Mouse (Mus musculus): ENCODE results near the gene Krtap19-5. TPM values are rescaled to one million over a fixed set of nuclear protein-coding genes. Genes with fewer than 3 reads are reported as not detected.

Krtap19-5 gene
- total RNA-seq (2022): not detected

DNA sequence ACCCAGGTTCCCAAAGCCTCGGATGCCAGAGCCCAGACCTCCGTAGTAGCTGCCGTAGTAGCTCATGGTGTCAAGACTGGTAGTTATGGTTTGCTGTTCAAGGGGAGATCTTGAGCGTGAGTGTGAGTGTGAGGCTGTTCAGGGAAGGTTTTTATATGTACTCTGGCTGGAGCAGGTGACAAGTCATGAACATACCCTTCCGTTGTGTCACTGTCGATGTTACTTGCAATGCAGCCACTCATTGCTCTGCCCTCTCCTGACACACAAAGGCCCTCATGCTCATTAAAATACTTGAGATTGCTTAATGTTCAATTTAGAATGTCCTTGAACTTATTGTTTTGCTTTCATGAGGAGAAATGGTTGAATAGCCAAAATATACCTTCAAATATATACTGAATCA is at the start of gene Krtap19-5:
Krtap19-5 (minus strand) TSS at position 101 of the 400 bp plus-strand sequence.
- DNase-seq (ENCODE audit: low spot score): no peak

DNA sequence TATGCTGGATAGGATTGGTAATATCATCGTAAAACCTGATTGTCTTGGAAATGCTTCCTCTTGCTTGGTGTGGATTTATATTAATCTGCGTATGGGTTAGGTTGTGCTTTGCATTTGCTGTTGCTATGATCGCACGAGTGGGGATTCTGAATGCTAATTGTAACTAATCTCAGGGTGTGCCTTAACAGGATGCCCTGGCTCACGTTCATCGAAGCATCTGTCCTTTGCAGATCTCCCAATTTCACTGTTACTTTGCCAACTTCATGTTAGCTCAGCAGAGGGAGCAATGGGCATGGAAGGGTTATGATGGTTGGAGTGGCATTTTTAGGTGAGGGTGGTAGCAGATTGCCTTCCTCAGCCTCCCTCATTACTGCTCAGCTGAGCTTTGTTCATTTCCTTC is 44.8 kb upstream of the Krtap19-5 start:
- no peak for DNase-seq (ENCODE audit: low spot score)

DNA sequence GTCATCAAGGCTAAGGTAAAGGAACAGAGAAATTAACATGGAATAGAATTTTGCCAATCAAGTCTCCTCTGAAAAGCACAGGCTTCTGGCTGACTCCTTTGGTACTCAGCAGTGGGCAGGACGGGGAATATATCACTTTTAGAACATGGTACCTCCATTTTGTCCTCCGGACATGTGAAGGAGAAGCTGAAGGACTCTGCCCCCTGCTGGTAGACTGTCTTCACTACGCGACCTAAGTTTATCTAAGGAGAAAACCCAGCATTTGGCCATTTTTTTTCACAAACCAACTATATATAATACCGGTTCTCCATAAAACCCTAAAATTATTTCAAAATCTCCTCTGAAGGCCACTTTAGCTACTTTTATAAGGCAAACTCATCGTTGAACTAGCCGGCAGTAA is 42.0 kb upstream of the Krtap19-5 start:
- DNase-seq (ENCODE audit: low spot score): no peak

- no peak for DNase-seq (ENCODE audit: low spot score)
Measured at GRCm38 (mm10) chr16:88932165-88932564, 35.9 kb upstream of the Krtap19-5 start, which contains the start of gene Krtap19-9b. Gene Krtap19-9b, minus strand, starts transcription at chr16:88932265.

DNA sequence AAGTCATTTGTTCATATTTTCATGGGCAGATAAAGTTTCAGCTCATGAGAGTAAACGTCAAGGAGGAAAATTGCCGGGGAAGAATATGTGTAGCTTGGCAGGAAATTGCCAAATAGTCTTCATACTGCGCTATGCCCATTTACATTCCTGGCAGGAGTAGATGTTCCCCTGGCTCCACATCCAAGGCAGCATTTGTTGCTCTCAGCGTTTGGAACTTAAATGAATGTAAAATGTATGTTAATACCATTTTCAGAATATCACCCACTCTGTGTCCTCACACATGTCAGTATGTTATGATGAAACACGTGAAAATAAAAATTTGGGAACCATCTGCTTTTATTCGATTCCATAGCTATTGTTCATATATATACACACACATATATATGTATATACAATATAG is 9.4 kb downstream of the Krtap19-5 start:
- DNase-seq (ENCODE audit: low spot score): no peak

GRCm38 (mm10) chr16:88884989-88885388 is 11.3 kb downstream of the Krtap19-5 start, which contains the start of gene Krtap19-4:
Gene Krtap19-4, minus strand, starts transcription at chr16:88885089.
- DNase-seq (ENCODE audit: low spot score): no peak

- no peak for DNase-seq (ENCODE audit: low spot score)
Measured at GRCm38 (mm10) chr16:88877938-88878337, 18.3 kb downstream of the Krtap19-5 start, which contains the start of gene Krtap19-3. Gene Krtap19-3, minus strand, starts transcription at chr16:88878038.

GRCm38 (mm10) chr16:88874169-88874568 is 22.1 kb downstream of the Krtap19-5 start, which contains the start of gene Krtap19-2:
Gene Krtap19-2, minus strand, starts transcription at chr16:88874269.
- no peak for DNase-seq (ENCODE audit: low spot score)

GRCm38 (mm10) chr16:88869311-88869710 is 26.9 kb downstream of the Krtap19-5 start, which contains the start of gene Krtap19-1:
Gene Krtap19-1, minus strand, starts transcription at chr16:88869411.
- no peak for DNase-seq (ENCODE audit: low spot score)

GRCm38 (mm10) chr16:88864887-88865407 is 31.3 kb downstream of the Krtap19-5 start:
- no peak for DNase-seq (ENCODE audit: low spot score)

DNA sequence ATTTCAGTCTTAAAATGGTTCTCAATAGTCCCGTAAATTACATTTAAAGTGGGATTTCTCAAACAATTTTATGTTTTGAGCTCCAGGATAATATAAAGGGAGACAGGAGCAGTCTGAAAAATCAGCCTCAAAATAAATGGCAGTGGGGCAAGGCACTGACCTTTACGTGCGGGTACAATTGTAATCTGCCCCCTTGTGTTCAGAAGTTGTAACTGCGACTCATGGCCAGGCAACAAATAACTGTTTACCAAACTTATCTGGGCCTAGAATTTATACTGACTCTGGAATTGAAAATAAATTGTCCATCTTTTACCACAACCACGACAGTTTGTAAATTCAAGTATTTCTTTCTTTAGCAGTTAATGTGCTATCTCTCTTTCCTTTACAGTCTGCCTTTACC is 44.8 kb downstream of the Krtap19-5 start:
- no peak for DNase-seq (ENCODE audit: low spot score)

DNA sequence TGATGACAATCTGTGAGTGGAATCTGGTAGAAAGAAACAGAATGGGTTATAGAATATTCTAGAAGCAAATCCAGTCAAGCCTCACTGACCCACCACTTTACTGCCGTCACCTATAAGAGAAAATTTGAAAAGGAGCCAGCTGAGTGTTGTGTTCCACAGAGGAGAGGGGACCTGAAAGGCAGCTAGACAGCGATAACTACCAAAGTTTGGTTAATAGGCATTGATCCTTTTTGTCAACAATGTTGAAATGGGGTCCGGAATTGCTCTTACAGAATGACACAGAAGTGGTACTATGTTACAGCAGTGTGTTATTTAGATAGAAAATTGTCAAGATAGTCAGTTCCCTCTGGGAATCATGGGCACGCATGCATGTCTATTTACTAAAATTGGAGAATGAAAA is 47.7 kb downstream of the Krtap19-5 start:
- DNase-seq (ENCODE audit: low spot score): no peak

DNA sequence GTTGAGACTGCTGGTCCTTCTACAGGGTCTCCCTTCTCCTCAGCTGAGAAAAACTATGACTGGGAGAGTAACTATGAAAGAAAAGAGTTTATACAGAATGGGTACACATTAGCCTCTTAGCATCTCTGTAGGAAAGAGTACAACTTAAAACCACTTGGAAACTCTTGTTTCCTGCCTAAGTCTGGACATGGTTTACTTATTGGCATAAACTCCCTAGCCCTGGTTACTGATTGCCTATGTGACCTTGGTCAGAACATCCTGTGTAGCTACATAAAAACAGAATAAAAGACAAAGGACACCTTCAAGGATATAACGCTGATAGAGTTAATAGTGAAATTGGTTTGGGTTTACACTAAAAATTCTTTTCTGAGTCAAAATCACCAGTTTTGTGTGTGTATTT is 48.9 kb downstream of the Krtap19-5 start:
- DNase-seq (ENCODE audit: low spot score): no peak

Other genes starting within 250 kb of the Krtap19-5 start
- gene Krtap26-1, start 248.7 kb downstream of the Krtap19-5 start, total RNA-seq (2022): not detected
- gene Krtap27-1, start 224.8 kb downstream of the Krtap19-5 start, total RNA-seq (2022): not detected
- not detected for gene 2310061N02Rik, start 188.5 kb downstream of the Krtap19-5 start, total RNA-seq (2022)
- gene Krtap13-1, start 167.6 kb downstream of the Krtap19-5 start, total RNA-seq (2022): not detected
- gene Krtap13, start 144.8 kb downstream of the Krtap19-5 start, total RNA-seq (2022): not detected
- not detected for gene 2310034C09Rik, start 137.6 kb downstream of the Krtap19-5 start, total RNA-seq (2022)
- not detected for gene 2310057N15Rik, start 122.3 kb downstream of the Krtap19-5 start, total RNA-seq (2022)
- gene Gm5965, start 118.6 kb downstream of the Krtap19-5 start, total RNA-seq (2022): not detected
- gene Gm20741, start 84.2 kb downstream of the Krtap19-5 start, total RNA-seq (2022): not detected
- not detected for gene Krtap15, start 76.2 kb downstream of the Krtap19-5 start, total RNA-seq (2022)
- gene Krtap14, start 70.3 kb downstream of the Krtap19-5 start, total RNA-seq (2022): not detected
- gene Krtap19-1, start 27.0 kb downstream of the Krtap19-5 start, total RNA-seq (2022): not detected
- not detected for gene Krtap19-2, start 22.2 kb downstream of the Krtap19-5 start, total RNA-seq (2022)
- not detected for gene Krtap19-3, start 18.4 kb downstream of the Krtap19-5 start, total RNA-seq (2022)
- gene Krtap19-4, start 11.4 kb downstream of the Krtap19-5 start, total RNA-seq (2022): not detected
- not detected for gene Krtap19-9b, start 35.8 kb upstream of the Krtap19-5 start, total RNA-seq (2022)
- not detected for gene Krtap16-3, start 66.4 kb upstream of the Krtap19-5 start, total RNA-seq (2022)
- not detected for gene Krtap22-2, start 114.3 kb upstream of the Krtap19-5 start, total RNA-seq (2022)
- gene Gm10229, start 118.8 kb upstream of the Krtap19-5 start, total RNA-seq (2022): not detected
- gene Krtap6-1, start 135.2 kb upstream of the Krtap19-5 start, total RNA-seq (2022): not detected
- not detected for gene Gm10228, start 145.0 kb upstream of the Krtap19-5 start, total RNA-seq (2022)
- not detected for gene Krtap6-5, start 151.4 kb upstream of the Krtap19-5 start, total RNA-seq (2022)
- gene 1110025L11Rik, start 167.5 kb upstream of the Krtap19-5 start, total RNA-seq (2022): not detected
- gene Krtap6-3, start 187.6 kb upstream of the Krtap19-5 start, total RNA-seq (2022): not detected
- gene Gm6358, start 244.4 kb upstream of the Krtap19-5 start, total RNA-seq (2022): not detected

Data from heart, adult 8-10 months (tissue).